Mouse (Mus musculus): ENCODE data around the gene Tmem255b.

DNA sequence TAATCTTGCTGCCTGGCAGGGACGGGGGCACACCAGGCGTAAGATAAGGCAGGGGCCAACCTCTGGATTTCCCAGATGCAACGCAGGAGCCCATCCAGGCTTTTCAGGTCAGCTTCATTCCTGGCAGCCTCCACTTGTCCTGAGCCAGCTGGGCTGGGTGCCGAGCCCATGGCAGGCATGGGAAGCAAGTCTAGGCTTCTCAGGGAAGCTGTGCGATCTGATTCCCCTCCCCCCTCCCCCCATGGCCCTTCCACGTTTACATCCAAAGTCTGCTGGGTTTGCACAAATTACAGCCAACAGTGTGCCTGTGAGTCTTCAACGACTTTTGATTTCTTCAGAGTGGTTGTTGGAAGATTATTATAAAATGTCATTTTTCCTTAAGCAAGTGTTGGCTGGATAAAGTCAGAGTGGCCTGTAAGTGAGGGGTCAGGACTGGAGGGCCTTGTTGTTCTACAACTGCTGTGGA is 46.1 kb downstream of the Tmem255b start:
- TF ChIP-seq CTCF (IDR thresholded peaks at IDR 0.05; ENCODE audit: borderline replicate concordance, insufficient read depth, low read length) (no peak), POLR2A (IDR thresholded peaks at IDR 0.05; ENCODE audit: low read depth, low read length) (no peak)
